Mouse (Mus musculus) midbrain, postnatal 0 days (tissue): ENCODE data around the gene Fbp1. TPM values are rescaled to one million over a fixed set of nuclear protein-coding genes. Genes with fewer than 3 reads are reported as not detected.

Experiments
- ATAC-seq: fragments of 200-750 bp; cut with Nextera tagmentation; 2 replicates; pipeline ENCODE4 v1.8.0; 2017; ENCODE audit warnings: moderate number of reproducible peaks, mild to moderate bottlenecking, moderate TSS enrichment, moderate library complexity; ENCODE audit not compliant: low FRiP score
- DNase-seq: peaks from one replicate; pipeline ENCODE4 v3.0.0-alpha.2; 2015; ENCODE audit warnings: low spot score
- H3K27ac ChIP-seq: fragments of 300-500 bp; sonication (generic); 2 replicates; pipeline ENCODE4 v1.5.1; 2014; ENCODE audit warnings: low read depth, mild to moderate bottlenecking, low read length, mixed read lengths
- H3K27me3 ChIP-seq: fragments of 300-500 bp; sonication (generic); 2 replicates; pipeline ENCODE4 v1.6.1; 2014; ENCODE audit warnings: low read length, control low read depth, mixed read lengths; ENCODE audit not compliant: insufficient read depth
- H3K36me3 ChIP-seq: fragments of 300-500 bp; sonication (generic); 2 replicates; pipeline ENCODE4 v1.6.1; 2014; ENCODE audit warnings: low read length, control low read depth, mixed read lengths; ENCODE audit not compliant: insufficient read depth
- H3K4me1 ChIP-seq: fragments of 300-500 bp; sonication (generic); 2 replicates; pipeline ENCODE4 v1.6.1; 2014; ENCODE audit warnings: mild to moderate bottlenecking, control low read depth, antibody characterized with exemption, low read length, mixed read lengths; ENCODE audit not compliant: insufficient read depth
- H3K4me2 ChIP-seq: fragments of 300-500 bp; sonication (generic); 2 replicates; pipeline ENCODE4 v1.6.1; 2014; ENCODE audit warnings: low read depth, mild to moderate bottlenecking, low read length, mixed read lengths; ENCODE audit not compliant: poor library complexity, severe bottlenecking
- H3K4me3 ChIP-seq: fragments of 300-500 bp; sonication (generic); 2 replicates; pipeline ENCODE4 v1.5.1; 2014; ENCODE audit warnings: low read depth, mild to moderate bottlenecking, low read length, moderate library complexity
- H3K9ac ChIP-seq: fragments of 300-500 bp; sonication (generic); replicated peaks from 2 replicates; pipeline ENCODE4 v1.6.1; 2014; ENCODE audit warnings: mild to moderate bottlenecking, low read length, moderate library complexity, mixed read lengths; ENCODE audit not compliant: poor library complexity, severe bottlenecking
- H3K9me3 ChIP-seq: fragments of 300-500 bp; sonication (generic); 2 replicates; pipeline ENCODE4 v1.6.1; 2016; ENCODE audit warnings: low read length, control low read depth
- CTCF ChIP-seq: IDR thresholded peaks from 2 replicates; pipeline ENCODE4 v1.5.1; 2016; ENCODE audit warnings: antibody characterized with exemption, mild to moderate bottlenecking
- WGBS: fragments of 180-500 bp; shearing (Covaris S2); extraction: QIAGEN DNeasy Blood & Tissue Kit; methylation state at CpG from one replicate; pipeline ENCODE4 v1.1.7; 2014; 5-methylcytosine and 5-hydroxymethylcytosine counted together
- polyA plus RNA-seq: library from polyadenylated mRNA; unstranded; fragments of >200 nt; fragmentation: Nextera tagmentation; extraction: Ambion mirVana; gene quantifications from 2 replicates; pipeline ENCODE4 v1.2.1, GENCODE M21; 2015
- total RNA-seq: library from RNA; depleted of rRNA; stranded (reverse); fragments of >200 nt; gene quantifications from 2 replicates; pipeline ENCODE4 v1.2.3, GENCODE M21; 2014

Fbp1 gene
- total and polyA plus RNA-seq, 2 experiments from 2014 or later = 0.27 TPM; not detected in 1

GRCm38 (mm10) chr13:62910206-62910605 is 22.1 kb upstream of the Fbp1 start:
- H3K27me3 ChIP-seq = no peaks in the 10 kb centered on the region
- H3K9ac ChIP-seq = no peak overlapping the region
- DNase-seq = no peak
- no peak overlapping the region for H3K4me3 ChIP-seq
- no peak overlapping the region for H3K4me2 ChIP-seq
- no peak for TF ChIP-seq CTCF
- no peaks in the 10 kb centered on the region for H3K9me3 ChIP-seq
- ATAC-seq = no peak
- H3K36me3 ChIP-seq = no peaks in the 10 kb centered on the region
- no peak overlapping the region for H3K27ac ChIP-seq
- H3K4me1 ChIP-seq = no peaks in the 10 kb centered on the region
- 87% methylated on average over 4 of the region's 4 CpGs for WGBS

GRCm38 (mm10) chr13:62909776-62910175 is 21.7 kb upstream of the Fbp1 start:
- H3K4me1 ChIP-seq = no peaks in the 10 kb centered on the region
- H3K4me2 ChIP-seq = no peak overlapping the region
- H3K27me3 ChIP-seq = no peaks in the 10 kb centered on the region
- 77% methylated on average over 5 of the region's 5 CpGs for WGBS
- no peak overlapping the region for H3K4me3 ChIP-seq
- ATAC-seq (no peak), DNase-seq (no peak)
- no peaks in the 10 kb centered on the region for H3K36me3 ChIP-seq
- H3K9me3 ChIP-seq = no peaks in the 10 kb centered on the region
- no peak for TF ChIP-seq CTCF
- no peak overlapping the region for H3K9ac ChIP-seq
- no peak overlapping the region for H3K27ac ChIP-seq

- Histone ChIP-seq H3K27ac (no peak overlapping the region), H3K4me3 (no peak overlapping the region), H3K9ac (no peak overlapping the region), H3K36me3 (no peaks in the 10 kb centered on the region), H3K4me2 (no peak overlapping the region), H3K27me3 (no peaks in the 10 kb centered on the region), H3K9me3 (no peaks in the 10 kb centered on the region), H3K4me1 (no peaks in the 10 kb centered on the region)
- TF ChIP-seq CTCF = no peak
- no peak for DNase-seq
- WGBS = 51% methylated on average over 8 of the region's 8 CpGs
- no peak for ATAC-seq
Observed at GRCm38 (mm10) chr13:62908163-62908559, 20.1 kb upstream of the Fbp1 start.

- H3K4me1 ChIP-seq = no peaks in the 10 kb centered on the region
- no peak overlapping the region for H3K9ac ChIP-seq
- no peaks in the 10 kb centered on the region for H3K36me3 ChIP-seq
- TF ChIP-seq CTCF = no peak
- no peak overlapping the region for H3K27ac ChIP-seq
- ATAC-seq (no peak), DNase-seq (no peak)
- WGBS = 79% methylated on average over 14 of the region's 14 CpGs
- no peaks in the 10 kb centered on the region for H3K9me3 ChIP-seq
- no peaks in the 10 kb centered on the region for H3K27me3 ChIP-seq
- H3K4me2 ChIP-seq = no peak overlapping the region
- no peak overlapping the region for H3K4me3 ChIP-seq
Observed at GRCm38 (mm10) chr13:62907527-62908162, 19.6 kb upstream of the Fbp1 start.

- ATAC-seq = no peak
- TF ChIP-seq CTCF = no peak
Observed at GRCm38 (mm10) chr13:62901139-62901538, 13.1 kb upstream of the Fbp1 start.

GRCm38 (mm10) chr13:62897927-62898646 is 10.0 kb upstream of the Fbp1 start:
- peak; percentile 81 for ATAC-seq
- TF ChIP-seq CTCF = no peak
- Histone ChIP-seq H3K27me3 (no peaks in the 10 kb centered on the region), H3K9me3 (no peaks in the 10 kb centered on the region), H3K4me1 (no peaks in the 10 kb centered on the region), H3K4me3 (no peak overlapping the region), H3K4me2 (no peak overlapping the region), H3K27ac (no peak overlapping the region), H3K36me3 (no peaks in the 10 kb centered on the region), H3K9ac (no peak overlapping the region)
- 89% methylated on average over 4 of the region's 4 CpGs for WGBS
- DNase-seq = peak; percentile 76

More at GRCm38 (mm10) chr13:62901139-62901538, 13.1 kb upstream of the Fbp1 start:
- no peak overlapping the region for H3K4me2 ChIP-seq
- no peaks in the 10 kb centered on the region for H3K9me3 ChIP-seq
- DNase-seq = no peak
- H3K9ac ChIP-seq = no peak overlapping the region
- H3K4me3 ChIP-seq = no peak overlapping the region
- H3K27ac ChIP-seq = no peak overlapping the region
- no peaks in the 10 kb centered on the region for H3K36me3 ChIP-seq
- no peaks in the 10 kb centered on the region for H3K27me3 ChIP-seq
- no peaks in the 10 kb centered on the region for H3K4me1 ChIP-seq
